Mouse (Mus musculus) NIH3T3 (cell line): ENCODE data around the gene Nefh.

Experiments
- DNase-seq: peaks from one replicate; pipeline ENCODE4 v3.0.0-alpha.2; 2012; ENCODE audit warnings: low read depth

The Nefh gene

GRCm38 (mm10) chr11:4949256-4950044, 1.6 kb upstream of the Nefh start:
- peak; percentile 65 for DNase-seq

- DNase-seq: no peak
Observed at GRCm38 (mm10) chr11:4948792-4949191, 928 bp upstream of the Nefh start.

- DNase-seq: no peak
Observed at GRCm38 (mm10) chr11:4946947-4947812, 684 bp downstream of the Nefh start.

GRCm38 (mm10) chr11:4946530-4946929, 1.3 kb downstream of the Nefh start:
- no peak for DNase-seq

- no peak for DNase-seq
Observed at GRCm38 (mm10) chr11:4936243-4936642, 11.6 kb downstream of the Nefh start.

- peak; percentile 42 for DNase-seq
Observed at GRCm38 (mm10) chr11:4931009-4931601, 16.8 kb downstream of the Nefh start.

GRCm38 (mm10) chr11:4927224-4927623, 20.6 kb downstream of the Nefh start:
- no peak for DNase-seq

- no peak for DNase-seq
Observed at GRCm38 (mm10) chr11:4921751-4922150, 26.1 kb downstream of the Nefh start.

GRCm38 (mm10) chr11:4921281-4921680, 26.6 kb downstream of the Nefh start:
- DNase-seq: no peak

GRCm38 (mm10) chr11:4916068-4916467, 31.8 kb downstream of the Nefh start:
- peak; percentile 84 for DNase-seq

GRCm38 (mm10) chr11:4906231-4906630, 41.6 kb downstream of the Nefh start:
- DNase-seq: no peak

- DNase-seq: no peak
Observed at GRCm38 (mm10) chr11:4901956-4902355, 45.9 kb downstream of the Nefh start.

- peak; percentile 54 for DNase-seq
Observed at GRCm38 (mm10) chr11:4900437-4900836, 47.4 kb downstream of the Nefh start.

- DNase-seq: peak; percentile 89
Observed at GRCm38 (mm10) chr11:4894848-4895816, 52.7 kb downstream of the Nefh start, which contains the start of gene Thoc5. Gene Thoc5, plus strand, starts transcription at chr11:4895320.
